Mouse (Mus musculus) T-cell, adult 2 months (primary cell): ENCODE measurements around the gene Slc23a2.

Experiments used
- DNase-seq: peaks from one replicate; pipeline ENCODE4 v3.0.0; 2022; ENCODE audit warnings: low spot score

Gene Slc23a2

DNA sequence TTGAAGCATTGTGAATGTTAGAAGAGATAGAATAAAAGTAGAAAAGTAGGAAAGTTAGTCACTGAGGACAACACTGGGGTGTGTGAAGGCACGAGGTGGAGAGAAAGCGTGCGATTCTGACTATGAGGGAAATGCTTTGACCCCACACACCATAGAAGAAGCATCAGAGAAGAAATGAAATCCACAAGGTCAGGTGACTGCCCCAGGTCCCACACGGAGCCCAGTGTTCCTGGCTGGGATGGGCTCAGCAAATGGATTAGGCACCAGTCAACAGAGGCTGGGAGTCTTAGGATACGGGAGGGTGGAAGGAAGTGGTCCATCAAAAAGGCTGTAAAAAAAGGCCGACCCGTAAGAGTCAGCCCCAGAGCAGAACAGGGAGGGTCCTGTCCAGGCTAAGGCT is 124.5 kb downstream of the Slc23a2 start:
- DNase-seq: no peak

- DNase-seq: peak; percentile 62
Measured at GRCm38 (mm10) chr2:132019372-132019811, 125.5 kb downstream of the Slc23a2 start.

DNA sequence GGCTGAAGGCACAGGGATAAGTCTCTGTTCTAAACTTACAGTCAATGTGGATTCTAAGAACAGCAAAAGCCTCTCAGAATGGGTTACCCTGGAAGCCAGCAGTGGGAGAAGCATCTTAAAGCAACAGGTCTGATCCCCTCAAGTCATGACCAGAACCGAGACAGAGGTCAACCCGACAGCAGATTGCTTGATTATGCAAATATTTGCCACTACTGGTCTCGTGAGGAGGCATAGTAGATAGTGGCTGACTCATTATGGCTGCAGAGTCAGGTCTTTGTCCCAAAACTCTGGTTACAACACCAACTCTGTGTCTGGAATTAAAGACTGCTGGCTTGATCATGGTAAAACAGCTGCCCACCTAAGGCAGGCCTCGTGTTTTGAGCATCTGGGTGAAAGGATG is 126.8 kb downstream of the Slc23a2 start:
- no peak for DNase-seq

DNA sequence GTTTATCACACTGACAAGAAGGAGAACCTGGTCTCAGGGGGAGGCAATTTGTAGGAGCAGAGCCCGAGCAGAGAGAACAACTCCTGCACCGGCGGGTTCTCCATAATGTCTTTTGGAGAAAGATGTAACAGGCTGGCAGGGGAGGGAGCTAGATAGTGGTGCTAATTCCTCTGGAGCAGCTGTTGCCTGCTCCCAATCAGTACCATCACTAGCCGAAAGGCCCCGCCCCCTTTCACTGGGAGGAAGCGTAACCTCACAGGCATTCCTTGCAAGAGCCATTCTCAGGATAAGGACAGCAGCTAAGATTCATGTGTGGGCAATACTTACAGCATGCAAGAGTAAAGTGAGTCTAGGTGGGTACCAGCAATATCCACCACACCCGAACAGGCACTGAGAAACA is 127.3 kb downstream of the Slc23a2 start:
- DNase-seq: no peak

- DNase-seq: no peak
Measured at GRCm38 (mm10) chr2:132016034-132016433, 128.9 kb downstream of the Slc23a2 start.

DNA sequence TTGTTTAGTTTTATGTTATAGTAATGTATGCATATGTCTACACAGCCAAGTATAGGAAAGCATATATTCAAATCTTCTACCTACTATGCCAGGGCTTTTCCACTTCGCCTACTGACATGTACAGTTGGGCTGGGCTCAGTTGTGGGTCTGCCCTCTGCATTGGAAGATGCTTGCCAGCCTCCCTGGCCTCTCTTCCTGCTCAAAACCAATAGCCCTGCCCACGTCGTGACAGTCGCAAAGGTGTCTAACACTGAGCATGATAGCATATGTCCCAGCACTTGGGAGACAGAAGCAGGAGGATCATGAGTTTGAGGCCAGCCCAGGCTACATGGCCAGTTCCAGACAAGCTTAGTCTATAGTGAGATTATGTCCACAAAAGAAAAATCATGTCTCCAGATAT is 131.8 kb downstream of the Slc23a2 start:
- DNase-seq: no peak

DNA sequence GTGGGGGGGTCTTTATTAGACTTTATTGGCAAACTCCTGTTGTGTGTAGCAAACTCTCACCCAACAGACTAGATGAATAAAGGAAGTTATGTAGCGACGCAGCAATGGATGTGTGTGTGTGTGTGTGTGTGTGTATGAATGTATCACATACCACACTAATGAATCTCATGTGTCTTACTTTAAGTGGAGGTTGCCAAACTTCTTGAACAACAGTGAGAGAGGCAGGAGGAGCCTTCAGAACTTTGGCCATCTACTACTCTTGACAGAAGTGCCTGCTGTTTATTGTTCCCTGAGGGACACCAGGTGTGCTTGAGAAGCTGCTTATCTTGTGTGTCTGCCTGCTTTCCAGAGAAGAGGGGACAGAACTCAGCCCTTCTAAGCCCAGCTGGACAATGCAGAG is 134.1 kb downstream of the Slc23a2 start:
- DNase-seq: no peak

GRCm38 (mm10) chr2:132008186-132008585 is 136.7 kb downstream of the Slc23a2 start:
- no peak for DNase-seq

DNA sequence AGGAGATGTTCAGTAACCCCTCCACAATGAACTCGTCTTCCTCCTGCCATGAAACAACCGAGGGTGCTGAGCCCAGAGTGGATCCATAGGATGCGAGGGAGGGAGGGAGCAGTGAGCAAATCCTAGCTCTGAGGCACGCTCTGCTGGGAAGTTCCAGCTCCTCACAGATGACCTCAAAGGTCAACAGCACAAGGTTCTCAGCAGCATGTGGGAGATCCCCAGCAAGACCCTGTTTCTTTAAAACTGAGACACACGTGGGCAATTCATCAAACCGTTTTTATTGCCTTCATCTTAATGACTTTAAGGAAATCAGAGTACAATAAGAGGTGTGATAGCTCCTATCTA is 137.5 kb downstream of the Slc23a2 start:
- DNase-seq: no peak

- DNase-seq: no peak
Measured at GRCm38 (mm10) chr2:132006561-132007474, 138.1 kb downstream of the Slc23a2 start.

GRCm38 (mm10) chr2:132005445-132005844 is 139.5 kb downstream of the Slc23a2 start:
- no peak for DNase-seq

GRCm38 (mm10) chr2:132004495-132005136 is 140.3 kb downstream of the Slc23a2 start:
- DNase-seq: no peak

DNA sequence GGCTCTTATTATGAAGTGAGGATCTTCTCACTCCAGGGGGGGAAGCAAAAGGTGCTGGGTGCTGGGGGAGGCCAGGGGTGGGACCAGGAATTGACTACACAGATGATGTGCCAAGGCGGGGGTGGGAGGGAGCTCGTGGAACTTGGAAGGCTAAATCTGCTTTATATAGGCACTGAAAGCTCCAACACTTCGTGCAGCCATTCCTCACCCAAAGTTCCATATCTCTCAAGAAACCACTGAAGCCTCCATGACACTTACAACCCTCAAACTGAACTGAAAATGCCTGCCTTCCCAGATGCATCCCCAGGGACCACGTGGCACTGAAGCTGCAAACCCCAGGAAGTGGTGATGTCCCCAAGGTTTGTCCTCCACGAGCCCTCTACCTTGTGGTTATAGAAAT is 141.0 kb downstream of the Slc23a2 start:
- no peak for DNase-seq
